Mouse (Mus musculus) fat pad, adult 2 months (tissue): ENCODE measurements around the gene Gm13199.

Experiments used
- DNase-seq: peaks from one replicate; pipeline ENCODE4 v3.0.0-alpha.2; 2011; ENCODE audit warnings: low read depth, low spot score; ENCODE audit errors: extremely low read depth

The Gm13199 gene

GRCm38 (mm10) chr2:5862834-5863233 is at the start of gene Gm13199:
TSS of gene Gm13199 (minus strand) at chr2:5862934.
- no peak for DNase-seq

GRCm38 (mm10) chr2:5911282-5911965 is 48.7 kb upstream of the Gm13199 start:
- no peak for DNase-seq

GRCm38 (mm10) chr2:5906625-5907024 is 43.9 kb upstream of the Gm13199 start:
- DNase-seq: no peak

GRCm38 (mm10) chr2:5906092-5906491 is 43.4 kb upstream of the Gm13199 start:
- no peak for DNase-seq

- no peak for DNase-seq
Observed at GRCm38 (mm10) chr2:5900145-5900544, 37.4 kb upstream of the Gm13199 start.

GRCm38 (mm10) chr2:5894843-5895570 is 32.3 kb upstream of the Gm13199 start, which contains the start of gene Sec61a2:
TSS of gene Sec61a2 (minus strand) at chr2:5895432.
- peak; percentile 43 for DNase-seq

GRCm38 (mm10) chr2:5894296-5894695 is 31.6 kb upstream of the Gm13199 start:
- DNase-seq: no peak

GRCm38 (mm10) chr2:5889412-5889811 is 26.7 kb upstream of the Gm13199 start:
- no peak for DNase-seq

- DNase-seq: no peak
Observed at GRCm38 (mm10) chr2:5888865-5889264, 26.1 kb upstream of the Gm13199 start.

GRCm38 (mm10) chr2:5877446-5877845 is 14.7 kb upstream of the Gm13199 start:
- no peak for DNase-seq

GRCm38 (mm10) chr2:5869746-5870145 is 7.0 kb upstream of the Gm13199 start:
- no peak for DNase-seq

- DNase-seq: peak; percentile 62
Observed at GRCm38 (mm10) chr2:5867681-5868080, 4.9 kb upstream of the Gm13199 start.

- peak; percentile 47 for DNase-seq
Observed at GRCm38 (mm10) chr2:5851866-5852265, 10.9 kb downstream of the Gm13199 start.

GRCm38 (mm10) chr2:5851116-5851515 is 11.6 kb downstream of the Gm13199 start:
- peak; percentile 71 for DNase-seq

- DNase-seq: no peak
Observed at GRCm38 (mm10) chr2:5845826-5846225, 16.9 kb downstream of the Gm13199 start.

GRCm38 (mm10) chr2:5844873-5845631 is 17.7 kb downstream of the Gm13199 start, which contains the start of the genes Nudt5 and Cdc123:
TSS of gene Nudt5 (plus strand) at chr2:5845019.
TSS of gene Cdc123 (minus strand) at chr2:5845164.
- peak; percentile 71 for DNase-seq

GRCm38 (mm10) chr2:5844181-5844872 is 18.4 kb downstream of the Gm13199 start:
- DNase-seq: no peak

- DNase-seq: no peak
Observed at GRCm38 (mm10) chr2:5840815-5841214, 21.9 kb downstream of the Gm13199 start.

- no peak for DNase-seq
Observed at GRCm38 (mm10) chr2:5825265-5825913, 37.3 kb downstream of the Gm13199 start.

GRCm38 (mm10) chr2:5824685-5825084 is 38.0 kb downstream of the Gm13199 start:
- no peak for DNase-seq
